Mouse (Mus musculus): ENCODE measurements around the gene Dennd4c.

Dennd4c gene

DNA sequence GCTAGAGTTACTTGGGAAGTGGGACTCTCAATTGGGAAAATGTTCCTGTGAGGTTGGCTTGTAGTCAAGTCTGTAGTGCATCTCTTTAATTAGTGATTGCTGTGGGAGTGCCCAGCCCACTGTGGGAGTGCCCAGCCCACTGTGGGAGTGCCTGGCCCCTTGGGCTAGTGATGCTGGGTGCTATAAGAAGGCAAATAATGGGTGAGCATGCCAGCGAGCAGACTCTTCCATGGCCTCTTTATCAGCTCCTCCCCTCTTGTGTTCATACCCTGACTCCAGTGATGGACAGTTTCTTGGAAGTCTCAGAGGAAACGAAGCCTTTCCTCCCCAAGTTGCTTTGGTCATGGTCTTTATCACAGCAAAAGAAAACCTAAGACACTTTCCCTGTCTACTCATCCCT is 134.1 kb downstream of the Dennd4c start:
- in situ Hi-C loops (cut with MseI, MboI) = no loop called here

DNA sequence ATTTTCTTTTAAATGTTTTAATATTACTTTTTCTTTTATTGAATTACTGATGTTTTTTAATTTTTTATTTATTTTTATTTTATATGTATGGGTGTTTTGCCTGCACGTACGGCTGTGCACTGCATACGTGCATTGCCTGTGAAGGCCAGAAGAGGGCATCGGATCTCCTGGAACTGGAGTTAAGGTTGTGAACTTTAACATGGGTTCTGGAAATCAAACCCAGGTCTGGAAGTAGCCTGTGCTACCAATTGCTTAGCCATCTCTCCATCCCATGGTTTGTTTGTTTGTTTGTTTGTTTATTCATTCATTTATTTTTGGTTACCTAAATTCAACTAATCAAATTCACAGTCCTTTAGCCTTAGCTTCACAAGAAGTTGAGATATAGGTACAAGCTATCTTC is 136.6 kb downstream of the Dennd4c start:
- in situ Hi-C loops (cut with MseI, MboI) = loop anchor here (5.0 kb wide), 1 partner anchor 37 kb away; no protein-coding TSS in a partner anchor

DNA sequence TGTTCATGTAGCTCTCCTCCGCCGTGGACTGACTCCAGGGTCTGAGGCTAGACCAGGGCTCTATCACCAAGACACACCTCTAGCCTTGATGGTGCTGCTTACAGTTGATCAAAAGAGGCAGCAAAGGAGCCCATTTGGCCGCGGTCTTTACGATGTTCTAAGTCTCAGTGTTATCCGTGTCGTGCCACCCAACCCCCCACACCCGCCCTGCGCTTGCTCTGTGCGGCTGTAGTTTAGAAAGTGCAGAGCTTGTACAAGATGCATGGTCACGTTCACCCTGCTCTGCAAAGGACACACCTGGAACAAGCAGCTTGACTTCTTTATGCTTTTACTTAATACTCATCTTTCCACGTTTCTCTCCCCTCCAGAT is 137.4 kb downstream of the Dennd4c start:
- in situ Hi-C loops (cut with MseI, MboI) = loop anchor here (5.0 kb wide), 1 partner anchor 37 kb away; no protein-coding TSS in a partner anchor

DNA sequence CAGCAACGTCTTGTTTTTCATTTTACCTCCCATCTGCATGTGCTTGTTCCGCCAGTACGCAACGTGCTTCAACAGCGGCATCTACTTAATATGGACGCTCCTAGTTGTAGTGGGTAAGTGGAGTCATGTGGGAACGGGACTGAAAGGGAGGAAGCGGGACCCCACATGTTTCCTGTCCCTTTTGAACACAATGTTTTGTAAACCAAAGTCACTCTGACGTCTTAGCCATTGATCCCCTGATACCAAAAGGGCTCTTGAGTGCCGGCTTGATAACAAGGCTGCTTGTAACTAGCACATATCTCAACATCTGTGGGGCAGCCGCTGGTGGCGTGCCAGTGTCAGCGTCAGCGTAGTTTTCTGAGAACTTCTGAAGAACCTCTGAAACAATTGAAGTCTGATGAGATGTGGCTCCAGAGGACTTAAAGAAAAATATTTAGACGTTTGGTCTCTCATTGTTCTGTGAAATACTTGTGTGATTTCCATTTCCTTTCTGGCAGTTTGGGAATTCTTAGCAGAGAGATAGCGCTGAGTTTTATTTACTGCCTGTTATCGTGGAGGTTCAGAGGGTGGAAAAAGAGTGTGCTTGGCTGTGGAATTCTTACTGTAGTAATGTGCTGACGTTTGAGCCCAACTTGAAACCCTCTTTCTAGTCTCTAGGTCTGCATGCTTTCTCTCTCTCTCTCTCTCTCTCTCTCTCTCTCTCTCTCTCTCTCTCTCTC is 138.0 kb downstream of the Dennd4c start:
- in situ Hi-C loops (cut with MseI, MboI) = loop anchor here (5.0 kb wide), 1 partner anchor 36 kb away; no protein-coding TSS in a partner anchor

DNA sequence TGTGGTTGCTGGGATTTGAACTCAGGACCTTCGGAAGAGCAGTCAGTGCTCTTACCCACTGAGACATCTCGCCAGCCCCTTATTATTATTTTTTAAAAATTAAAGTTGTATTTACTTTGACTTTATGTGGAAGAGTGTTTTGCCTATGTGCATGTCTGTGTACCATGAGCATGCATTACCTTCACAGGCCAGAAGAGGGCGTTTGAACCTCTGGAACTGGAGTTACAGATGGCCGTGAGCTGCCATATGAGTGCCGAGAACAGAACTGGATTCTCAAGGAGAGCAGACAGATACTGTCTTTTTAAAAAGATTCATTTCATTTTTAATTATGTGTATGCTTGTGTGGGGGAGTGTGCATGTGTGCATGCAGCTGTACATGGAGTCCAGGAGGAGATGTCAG is 139.5 kb downstream of the Dennd4c start:
- in situ Hi-C loops (cut with MseI, MboI) = loop anchor here (5.0 kb wide), 1 partner anchor 34 kb away; no protein-coding TSS in a partner anchor

GRCm38 (mm10) chr4:86897411-86897810 is 149.1 kb downstream of the Dennd4c start:
- in situ Hi-C loops (cut with MseI, MboI) = no loop called here

DNA sequence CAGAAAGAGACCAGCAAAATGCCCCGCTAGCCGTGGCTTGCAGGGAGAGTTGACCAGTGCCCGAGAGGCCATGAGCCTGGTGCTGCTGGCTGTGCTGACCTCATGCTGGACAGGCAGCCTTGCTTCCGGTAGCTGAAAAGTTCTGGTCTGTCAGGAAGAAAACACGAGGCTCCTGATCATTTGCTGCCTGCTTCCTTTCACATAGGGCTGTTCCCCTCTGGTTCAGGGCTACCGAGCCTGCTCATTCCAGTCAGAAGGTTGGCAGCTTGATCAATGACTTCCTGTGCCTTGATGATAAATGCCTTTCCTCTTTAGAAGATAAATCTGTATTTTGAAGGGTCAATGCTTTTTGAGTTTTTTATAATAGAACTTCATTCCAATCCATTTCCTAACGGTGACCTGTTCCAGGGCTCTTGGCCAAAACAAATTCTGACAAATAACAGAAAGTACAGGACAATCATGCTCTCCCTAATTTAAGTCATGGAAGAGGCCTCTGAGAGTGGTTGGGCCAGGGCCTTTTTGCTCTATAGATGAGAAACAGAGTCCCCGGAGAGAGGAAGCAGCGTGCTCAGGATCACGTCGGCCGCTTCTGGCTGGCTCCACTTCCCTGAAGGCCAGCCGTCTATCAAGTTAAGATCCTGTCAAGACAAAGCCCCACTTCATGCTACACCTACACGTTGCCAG is 150.6 kb downstream of the Dennd4c start:
- in situ Hi-C loops (cut with MseI, MboI) = no loop called here

All from mouse trophoblast stem cell (cell line).